Mouse (Mus musculus) right cerebral cortex, postnatal 14 days (tissue): ENCODE measurements around the gene Ccl20.

Experiments
- DNase-seq: peaks from one replicate; pipeline ENCODE4 v3.0.0; 2022

The Ccl20 gene

DNA sequence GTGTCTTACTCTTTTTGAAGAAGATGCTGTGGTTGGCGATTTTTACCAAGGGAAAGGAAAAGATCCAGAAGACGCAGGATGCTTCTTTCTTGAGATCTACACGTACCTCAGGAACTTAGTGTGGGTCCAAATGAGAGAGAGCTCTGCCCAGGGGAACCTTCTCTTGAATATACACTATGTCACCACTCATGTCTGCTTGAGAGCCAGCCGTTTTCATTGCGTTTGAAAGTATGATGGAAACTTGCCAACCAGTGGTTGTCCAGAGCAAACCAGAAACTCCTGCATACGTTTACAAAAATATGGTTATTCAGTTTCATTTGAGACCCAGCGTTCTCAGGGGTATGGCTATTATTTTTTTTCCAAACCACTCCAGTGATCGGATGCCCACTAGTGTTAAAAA, 24.9 kb downstream of the Ccl20 start:
- no peak for DNase-seq

GRCm38 (mm10) chr1:83142055-83142454, 25.5 kb downstream of the Ccl20 start:
- DNase-seq, result no peak

GRCm38 (mm10) chr1:83146547-83146946, 30.0 kb downstream of the Ccl20 start:
- DNase-seq, result no peak

- no peak for DNase-seq
These were observed 33.7 kb downstream of the Ccl20 start for GRCm38 (mm10) chr1:83150227-83150626.

DNA sequence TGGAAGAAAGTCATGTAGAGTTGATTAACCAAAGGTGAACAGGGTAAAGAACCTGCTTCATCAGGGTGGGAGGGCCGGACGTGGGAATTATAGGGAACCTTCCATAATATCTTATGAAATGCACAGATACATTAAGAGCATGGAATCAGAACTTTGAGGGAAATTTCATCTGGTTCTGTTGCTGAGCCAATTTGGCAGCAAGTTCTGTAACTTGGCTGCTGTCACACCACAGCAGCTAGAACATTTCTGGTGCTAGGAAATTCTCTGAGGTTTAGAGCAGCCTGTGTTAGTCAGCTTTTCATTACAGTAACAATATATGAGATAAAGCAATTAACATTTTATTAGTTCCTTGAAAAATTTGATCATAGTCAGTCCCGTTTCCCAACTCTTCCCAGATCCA, 36.4 kb downstream of the Ccl20 start:
- DNase-seq, result no peak

DNA sequence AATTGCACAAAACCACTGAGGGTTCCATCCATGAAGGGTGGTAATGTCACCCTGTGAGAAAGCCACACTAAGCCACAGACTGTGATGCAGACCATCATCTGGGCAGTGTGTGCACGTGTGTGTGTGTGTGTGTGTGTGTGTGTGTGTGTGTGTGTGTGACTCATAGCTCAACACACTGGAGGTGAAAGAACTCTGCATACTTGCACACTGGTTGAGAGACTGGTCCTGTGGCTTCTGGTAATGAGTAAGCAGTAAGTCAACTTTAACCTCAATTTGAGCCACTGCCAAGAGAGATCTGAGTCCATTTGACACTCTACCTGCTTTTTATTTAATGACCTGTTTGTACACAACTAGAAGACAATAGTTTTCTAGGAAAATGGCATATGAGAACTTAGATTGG, 40.3 kb downstream of the Ccl20 start:
- DNase-seq, result no peak

GRCm38 (mm10) chr1:83159603-83160002, 43.0 kb downstream of the Ccl20 start, which contains the start of gene Daw1:
Gene Daw1 (plus strand): TSS chr1:83159752.
- DNase-seq, result peak; percentile 79

DNA sequence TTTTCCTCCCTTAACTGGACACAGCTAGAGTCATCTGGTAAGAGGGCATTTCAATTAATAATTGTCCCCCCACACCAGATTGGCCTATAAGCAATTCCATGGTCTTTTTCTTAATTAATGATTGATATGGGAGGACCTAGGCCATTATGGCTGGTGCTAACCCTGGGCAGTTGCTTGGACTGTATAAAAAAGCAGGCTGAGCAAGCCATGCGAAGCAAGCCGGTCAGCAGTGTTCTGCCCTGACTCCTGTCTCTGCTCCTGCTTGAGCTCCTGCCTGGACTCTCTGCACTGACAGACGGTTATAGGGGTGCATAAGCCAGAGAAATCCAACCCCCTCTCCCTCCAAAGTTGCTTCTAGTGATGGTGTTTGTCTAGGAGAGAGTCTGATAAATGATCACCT, 45.1 kb downstream of the Ccl20 start:
- no peak for DNase-seq

- no peak for DNase-seq
These were observed 47.5 kb downstream of the Ccl20 start for GRCm38 (mm10) chr1:83164027-83164426.
